Mouse (Mus musculus): ENCODE measurements at regions not wholly inside any gene's neighbourhood (a gene's known extent, or its start where the extent isn't known, plus 50 kb on each side); places are given as distances from the start of the nearest gene placed in this dataset.
"Not testable (repeated sequence)": the region's sequence is repeated elsewhere in the genome, so short reads cannot be mapped to it uniquely, and the experiment has no call there.

DNA sequence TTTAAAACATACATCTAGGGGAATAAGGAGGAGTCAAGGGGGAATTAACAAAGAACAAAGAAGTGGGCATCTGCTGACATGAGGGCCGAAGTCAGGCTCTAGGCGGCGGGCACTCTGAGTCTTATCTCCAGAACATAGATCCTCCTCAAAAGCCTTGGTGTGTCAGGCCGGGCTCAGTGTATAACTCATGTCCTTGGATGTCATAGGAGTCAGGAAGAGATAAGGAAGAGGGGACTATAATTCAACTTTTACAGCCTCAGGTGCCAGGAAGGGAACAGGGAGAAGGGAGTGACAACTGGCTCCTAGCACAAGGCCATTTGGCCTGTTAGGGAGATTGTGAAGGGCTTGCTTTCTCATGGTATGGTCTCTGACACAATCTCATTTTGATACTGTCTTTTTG, 185.9 kb upstream of the Ube2e2 start:
- H3K4me1 ChIP-seq (ENCODE audit: control insufficient read depth, insufficient read depth, low read length); H3K27ac ChIP-seq (ENCODE audit: insufficient read depth, low read length): not testable (repeated sequence)

DNA sequence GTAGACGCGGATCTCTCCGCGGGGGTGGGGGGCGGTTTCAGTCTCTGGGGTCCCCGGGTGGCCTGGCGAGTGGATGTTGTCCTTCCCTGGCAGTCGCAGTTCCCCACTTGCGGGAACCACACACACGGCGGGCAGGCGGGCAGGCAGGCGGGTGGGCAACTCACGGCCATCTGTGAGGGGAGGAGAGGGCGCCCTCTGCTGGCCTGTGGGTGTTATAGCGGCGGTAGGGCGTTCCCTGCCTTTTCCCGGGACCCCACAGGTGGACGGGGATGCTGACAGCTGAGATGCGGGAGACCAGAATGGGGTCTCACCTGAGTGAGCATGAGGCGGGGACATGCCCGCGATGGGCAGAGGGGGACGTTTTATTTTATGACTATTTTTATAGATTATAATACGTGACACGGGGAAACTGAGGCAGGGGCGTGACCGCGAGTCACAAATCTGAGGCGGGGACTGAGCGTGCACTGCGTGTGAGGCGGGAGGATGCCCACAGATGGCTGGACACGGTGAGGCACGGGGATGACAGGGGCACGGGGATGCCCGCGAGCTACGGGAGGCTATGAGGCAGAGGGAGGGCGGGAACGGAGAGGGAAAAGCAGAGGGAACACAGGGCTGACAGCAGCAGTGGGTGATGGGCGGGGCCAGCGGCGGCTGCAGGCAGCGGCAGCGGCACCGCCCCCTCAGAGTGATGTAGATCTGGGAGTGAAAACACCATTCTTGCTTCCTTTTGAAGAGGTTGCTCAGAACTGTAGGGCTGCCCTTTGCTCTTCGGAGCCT, 148.1 kb upstream of the Ube2e2 start:
- Histone ChIP-seq H3K27ac (ENCODE audit: insufficient read depth, low read length) (no peak overlapping the region), H3K4me3 (ENCODE audit: insufficient read depth, low read length) (peak overlapping the region; percentile 22), H3K4me1 (ENCODE audit: control insufficient read depth, insufficient read depth, low read length) (no peaks in the 10 kb centered on the region)
- TF ChIP-seq CTCF (IDR thresholded peaks at IDR 0.05; ENCODE audit: borderline replicate concordance, insufficient read depth, low read length) (peak; percentile 77), POLR2A (IDR thresholded peaks at IDR 0.05; ENCODE audit: low read depth, low read length) (no peak)

More for the DNA sequence above, 185.9 kb upstream of the Ube2e2 start:
- H3K4me3 ChIP-seq (ENCODE audit: insufficient read depth, low read length) = not testable (repeated sequence)

DNA sequence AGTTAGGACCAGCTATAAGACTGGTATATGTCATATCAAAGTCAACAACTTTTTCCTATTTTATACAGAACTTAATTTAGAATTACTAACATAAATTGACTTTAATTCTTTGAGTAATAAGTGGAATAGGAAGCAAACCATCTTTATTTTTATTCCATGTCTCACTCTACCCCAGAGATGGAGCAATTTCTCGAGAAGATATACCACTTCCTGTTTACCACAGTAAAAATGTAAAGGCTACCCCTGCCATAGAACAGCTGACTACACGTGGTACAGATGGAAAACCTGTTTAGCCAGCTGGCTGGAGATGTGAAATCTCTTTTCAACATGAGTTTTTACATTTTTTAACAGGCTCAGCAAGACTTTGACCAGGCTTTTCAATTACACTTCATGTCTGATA, 126.0 kb upstream of the Ube2e2 start:
- Histone ChIP-seq H3K27ac (ENCODE audit: insufficient read depth, low read length) (no peak overlapping the region), H3K4me3 (ENCODE audit: insufficient read depth, low read length) (no peak overlapping the region), H3K4me1 (ENCODE audit: control insufficient read depth, insufficient read depth, low read length) (no peaks in the 10 kb centered on the region)
- TF ChIP-seq POLR2A (IDR thresholded peaks at IDR 0.05; ENCODE audit: low read depth, low read length) (no peak), CTCF (IDR thresholded peaks at IDR 0.05; ENCODE audit: borderline replicate concordance, insufficient read depth, low read length) (no peak)

DNA sequence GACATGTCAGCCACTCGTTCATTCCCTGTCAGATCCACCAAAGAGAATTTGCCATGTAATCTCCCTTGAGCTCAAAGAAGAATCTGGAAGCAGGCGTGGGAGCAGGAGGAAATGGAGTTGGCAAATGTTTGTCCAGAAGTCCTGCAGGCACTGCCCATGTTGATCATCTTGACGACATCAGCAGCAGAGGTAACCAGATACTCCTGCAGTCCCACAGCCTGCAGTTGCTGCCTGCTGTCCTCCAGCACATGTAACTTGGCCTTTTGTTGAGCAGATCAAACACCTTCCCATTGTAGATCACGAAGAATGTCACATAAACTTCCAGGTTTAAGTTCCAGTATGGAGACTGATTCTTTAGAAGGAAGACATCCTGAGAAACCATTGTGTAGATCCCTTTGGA, 121.3 kb upstream of the Ube2e2 start:
- H3K4me3 ChIP-seq (ENCODE audit: insufficient read depth, low read length) = no peak overlapping the region
- H3K4me1 ChIP-seq (ENCODE audit: control insufficient read depth, insufficient read depth, low read length) = no peaks in the 10 kb centered on the region
- H3K27ac ChIP-seq (ENCODE audit: insufficient read depth, low read length) = no peak overlapping the region
- TF ChIP-seq POLR2A (IDR thresholded peaks at IDR 0.05; ENCODE audit: low read depth, low read length) (no peak), CTCF (IDR thresholded peaks at IDR 0.05; ENCODE audit: borderline replicate concordance, insufficient read depth, low read length) (no peak)

DNA sequence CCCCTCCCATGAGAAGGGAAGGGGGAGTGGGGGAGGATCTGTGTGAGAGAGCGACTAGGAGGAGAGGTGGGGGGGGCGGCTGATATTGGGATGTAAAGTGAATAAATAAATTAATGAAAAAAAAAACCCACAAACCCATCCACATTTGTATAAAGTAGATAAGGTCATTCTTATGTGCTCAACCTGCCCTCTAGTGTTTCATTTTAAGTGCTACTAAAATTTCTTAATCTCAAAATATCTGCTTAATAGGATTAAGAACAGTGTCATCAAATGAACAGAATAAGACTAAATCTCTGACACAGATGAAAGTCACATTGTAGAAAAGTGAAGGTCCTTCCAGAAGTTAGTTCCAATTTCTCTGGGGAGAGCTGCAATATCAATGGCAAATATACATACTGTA, 119.5 kb upstream of the Ube2e2 start:
- H3K27ac ChIP-seq (ENCODE audit: insufficient read depth, low read length); H3K4me3 ChIP-seq (ENCODE audit: insufficient read depth, low read length); H3K4me1 ChIP-seq (ENCODE audit: control insufficient read depth, insufficient read depth, low read length): not testable (repeated sequence)

DNA sequence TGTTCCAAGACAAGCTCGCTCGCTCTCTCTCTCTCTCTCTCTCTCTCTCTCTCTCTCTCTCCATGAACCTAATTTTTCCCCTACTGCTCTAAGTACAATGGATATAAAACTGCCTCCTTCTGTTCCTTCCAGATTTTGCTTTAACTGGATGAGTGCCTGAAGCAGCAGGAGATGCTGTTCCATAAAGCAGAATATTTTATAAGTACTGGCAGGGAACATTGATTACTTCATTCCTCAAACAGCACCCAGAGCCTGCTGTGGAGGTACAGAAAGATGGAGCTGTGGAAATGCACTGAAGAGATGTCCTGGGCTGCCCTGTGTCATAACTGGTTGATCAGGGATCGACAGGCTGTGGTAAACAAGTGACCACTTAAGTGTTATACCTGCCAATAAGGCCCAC, 89.8 kb upstream of the Ube2e2 start:
- no peaks in the 10 kb centered on the region for H3K4me1 ChIP-seq (ENCODE audit: control insufficient read depth, insufficient read depth, low read length)
- TF ChIP-seq POLR2A (IDR thresholded peaks at IDR 0.05; ENCODE audit: low read depth, low read length) = no peak
- TF ChIP-seq CTCF (IDR thresholded peaks at IDR 0.05; ENCODE audit: borderline replicate concordance, insufficient read depth, low read length) = no peak
- H3K4me3 ChIP-seq (ENCODE audit: insufficient read depth, low read length) = no peak overlapping the region
- H3K27ac ChIP-seq (ENCODE audit: insufficient read depth, low read length) = no peak overlapping the region

DNA sequence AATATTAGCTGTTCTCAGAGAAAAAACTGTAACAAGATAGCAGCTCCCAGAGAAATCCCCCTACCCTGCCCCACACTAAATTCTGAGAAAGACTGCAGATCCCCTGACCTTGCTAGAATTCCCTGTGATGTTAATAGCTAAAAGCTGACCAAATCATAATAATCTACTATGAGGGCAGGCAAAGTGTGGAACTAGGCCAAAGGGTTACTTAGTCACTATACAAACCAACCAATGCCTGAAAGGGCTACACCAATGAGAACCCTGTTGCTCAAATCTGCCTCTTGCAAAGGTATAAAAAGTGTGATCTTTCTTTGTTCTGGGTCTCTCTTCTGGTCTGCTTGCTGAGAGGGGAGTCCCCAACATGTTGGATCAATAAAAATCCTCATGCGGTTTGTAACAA, 69.8 kb upstream of the Ube2e2 start:
- no peak overlapping the region for H3K4me3 ChIP-seq (ENCODE audit: insufficient read depth, low read length)

DNA sequence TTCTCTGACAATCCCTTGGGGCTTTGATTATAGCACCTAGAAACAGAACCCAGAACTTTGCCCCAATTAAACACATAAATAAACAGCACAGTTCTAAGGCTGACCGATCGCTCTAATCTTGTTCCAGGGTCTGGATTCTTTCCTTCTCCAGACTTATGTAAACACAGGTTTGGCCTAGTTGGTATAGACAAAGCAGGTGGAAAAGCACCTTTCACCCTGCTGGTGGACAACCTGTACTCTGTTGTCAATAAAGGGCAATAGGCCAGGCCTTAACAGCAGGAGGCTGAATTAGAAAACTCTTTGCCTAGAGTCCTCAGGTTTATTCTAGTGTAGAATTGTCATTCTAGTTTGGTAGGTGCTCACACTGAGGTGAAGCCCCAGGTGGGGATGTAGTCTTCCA, 69.2 kb upstream of the Ube2e2 start:
- Histone ChIP-seq H3K4me3 (ENCODE audit: insufficient read depth, low read length) (no peak overlapping the region), H3K27ac (ENCODE audit: insufficient read depth, low read length) (peak overlapping the region; percentile 30; the same call in 1 of the 2 replicates), H3K4me1 (ENCODE audit: control insufficient read depth, insufficient read depth, low read length) (no peaks in the 10 kb centered on the region)
- TF ChIP-seq CTCF (IDR thresholded peaks at IDR 0.05; ENCODE audit: borderline replicate concordance, insufficient read depth, low read length) (no peak), POLR2A (IDR thresholded peaks at IDR 0.05; ENCODE audit: low read depth, low read length) (no peak)

More for the DNA sequence above, 69.8 kb upstream of the Ube2e2 start:
- TF ChIP-seq CTCF (IDR thresholded peaks at IDR 0.05; ENCODE audit: borderline replicate concordance, insufficient read depth, low read length) = no peak
- no peak for TF ChIP-seq POLR2A (IDR thresholded peaks at IDR 0.05; ENCODE audit: low read depth, low read length)
- Histone ChIP-seq H3K27ac (ENCODE audit: insufficient read depth, low read length) (no peak overlapping the region), H3K4me1 (ENCODE audit: control insufficient read depth, insufficient read depth, low read length) (no peaks in the 10 kb centered on the region)

All from embryonic fibroblast, embryonic 13.5 days (primary cell).